Mouse (Mus musculus) C2C12 (cell line): Measurements from ENCODE around the gene Myo5a. TPM values are rescaled to one million over a fixed set of nuclear protein-coding genes. Genes with fewer than 3 reads are reported as not detected.

ENCODE experiments used
- H3K27me3 ChIP-seq: one replicate; pipeline ENCODE4 v1.6.1; 2011; ENCODE audit not compliant: control insufficient read depth, insufficient read depth, insufficient read length
- H3K36me3 ChIP-seq: one replicate; pipeline ENCODE4 v1.6.1; 2011; ENCODE audit not compliant: control insufficient read depth, insufficient read depth
- H3K4me3 ChIP-seq: one replicate; pipeline ENCODE4 v1.5.1; 2011; ENCODE audit warnings: mild to moderate bottlenecking, control low read depth; ENCODE audit not compliant: poor library complexity, insufficient read depth, severe bottlenecking
- H3K79me2 ChIP-seq: one replicate; pipeline ENCODE4 v1.6.1; 2011; ENCODE audit not compliant: control insufficient read depth, insufficient read depth
- H3K79me3 ChIP-seq: one replicate; pipeline ENCODE4 v1.6.1; 2011; ENCODE audit warnings: low read depth, control low read depth
- H3ac ChIP-seq: one replicate; pipeline ENCODE3; 2011; ENCODE audit warnings: low read depth; ENCODE audit not compliant: control insufficient read depth, insufficient read length
- CEBPB ChIP-seq: IDR thresholded peaks from one replicate; pipeline ENCODE4 v1.6.1; 2011; ENCODE audit warnings: low read depth, mild to moderate bottlenecking, control low read depth, moderate library complexity
- CTCF ChIP-seq: IDR thresholded peaks from one replicate; pipeline ENCODE4 v1.5.1; 2011; ENCODE audit not compliant: control insufficient read depth, insufficient read depth, insufficient read length
- FOSL1 ChIP-seq: IDR thresholded peaks from one replicate; pipeline ENCODE4 v1.8.0; 2011; ENCODE audit warnings: mild to moderate bottlenecking, low read length; ENCODE audit not compliant: poor library complexity, insufficient read depth, severe bottlenecking
- MAX ChIP-seq: IDR thresholded peaks from one replicate; pipeline ENCODE4 v1.6.1; 2011; ENCODE audit warnings: mild to moderate bottlenecking, control low read depth
- MYOD1 ChIP-seq: IDR thresholded peaks from one replicate; pipeline ENCODE4 v1.6.1; 2011; ENCODE audit warnings: low read depth; ENCODE audit not compliant: control insufficient read depth, insufficient read length
- MYOG ChIP-seq: IDR thresholded peaks from one replicate; pipeline ENCODE4 v1.6.1; 2011; ENCODE audit not compliant: control insufficient read depth, insufficient read length; ENCODE audit errors: extremely low read depth
- USF1 ChIP-seq: IDR thresholded peaks from one replicate; pipeline ENCODE4 v1.6.1; 2011; ENCODE audit warnings: low read depth, mild to moderate bottlenecking, control low read depth, moderate library complexity
- polyA plus RNA-seq: library from polyadenylated mRNA; unstranded; fragments of >200 nt; fragmentation: generic; extraction: Trizol; gene quantifications from one replicate; pipeline ENCODE4 v1.2.1, GENCODE M21; 2012; ENCODE audit warnings: missing spikeins

Myo5a gene
- polyA plus RNA-seq, 1 experiment: 30.2 TPM

- no peaks in the 10 kb centered on the region for H3K36me3 ChIP-seq
- TF ChIP-seq MYOD1: no peak
- TF ChIP-seq FOSL1: no peak
- no peak for TF ChIP-seq CTCF
- TF ChIP-seq USF1: no peak
- no peak for TF ChIP-seq MYOG
- no peak for TF ChIP-seq CEBPB
- TF ChIP-seq MAX: no peak
- no peak overlapping the region for H3ac ChIP-seq
- H3K79me3 ChIP-seq: no peaks in the 10 kb centered on the region
- H3K79me2 ChIP-seq: no peaks in the 10 kb centered on the region
- H3K27me3 ChIP-seq: no peaks in the 10 kb centered on the region
- no peak overlapping the region for H3K4me3 ChIP-seq
Measured at GRCm38 (mm10) chr9:75243730-75244406, 173.1 kb downstream of the Myo5a start.

DNA sequence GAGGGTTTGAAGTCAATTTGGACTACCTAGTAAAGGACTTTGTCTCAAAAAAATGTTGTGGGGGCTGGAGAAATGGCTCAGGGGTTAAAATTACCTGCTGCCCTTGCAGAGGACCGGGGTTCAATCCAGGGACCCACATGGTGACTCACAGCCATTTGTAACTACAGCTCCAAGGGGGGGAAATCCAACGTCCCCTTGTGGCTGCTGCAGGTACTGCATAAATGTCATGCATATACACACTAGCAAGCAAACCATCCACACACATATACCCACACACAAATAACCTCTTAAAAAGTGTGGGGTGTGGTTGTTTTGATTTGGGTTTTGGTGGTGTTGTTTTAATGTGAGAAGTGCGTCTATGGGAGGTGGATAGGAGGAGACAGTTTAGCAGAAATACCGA is 173.7 kb downstream of the Myo5a start:
- TF ChIP-seq USF1 (no peak), CTCF (no peak), CEBPB (no peak), MYOG (no peak), MAX (no peak), FOSL1 (no peak), MYOD1 (no peak)
- H3K36me3 ChIP-seq: no peaks in the 10 kb centered on the region
- H3K27me3 ChIP-seq: no peaks in the 10 kb centered on the region
- H3K4me3 ChIP-seq: no peak overlapping the region
- H3K79me3 ChIP-seq: no peaks in the 10 kb centered on the region
- H3K79me2 ChIP-seq: no peaks in the 10 kb centered on the region
- no peak overlapping the region for H3ac ChIP-seq

DNA sequence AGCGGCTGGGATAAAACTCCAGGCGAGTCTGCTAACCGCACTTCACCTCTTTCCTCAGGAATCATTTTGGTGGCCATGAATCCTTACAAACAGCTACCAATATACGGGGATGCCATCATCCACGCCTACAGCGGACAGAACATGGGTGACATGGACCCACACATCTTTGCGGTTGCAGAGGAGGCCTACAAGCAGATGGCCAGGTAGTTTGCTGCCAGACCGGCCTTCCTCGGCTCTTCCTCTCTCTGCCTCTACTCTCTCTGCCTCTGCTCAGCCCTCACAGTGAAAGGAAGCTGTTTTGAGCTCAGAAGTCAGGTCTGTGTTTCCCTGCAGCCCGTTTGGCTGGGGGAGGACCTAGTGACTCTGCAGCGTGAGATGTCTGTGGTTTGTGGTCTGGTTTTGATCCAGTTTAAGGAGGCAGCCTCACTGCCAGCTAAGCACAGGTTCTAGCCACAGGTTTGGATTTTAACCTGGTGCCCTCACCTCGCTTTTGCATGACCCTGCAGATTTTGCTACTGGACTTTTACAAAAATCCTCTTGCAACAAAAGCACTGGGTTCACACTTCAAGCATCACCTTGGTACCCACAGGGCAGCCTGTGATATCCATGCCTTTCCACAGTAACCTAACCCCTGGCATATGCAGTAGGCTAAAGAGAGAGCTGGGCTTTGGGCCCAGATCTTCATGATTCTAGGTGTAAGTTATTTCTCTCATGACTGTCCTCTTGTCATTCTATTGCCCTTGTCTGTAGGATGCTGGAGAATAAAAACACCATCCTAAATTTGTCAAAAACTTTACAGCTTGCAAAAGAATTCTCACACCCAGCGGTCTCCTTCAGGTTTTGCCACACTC is 175.5 kb downstream of the Myo5a start:
- no peaks in the 10 kb centered on the region for H3K79me2 ChIP-seq
- H3K27me3 ChIP-seq: no peaks in the 10 kb centered on the region
- TF ChIP-seq FOSL1 (no peak), CTCF (no peak), MYOG (no peak), MYOD1 (no peak), CEBPB (no peak), USF1 (no peak)
- H3K79me3 ChIP-seq: no peaks in the 10 kb centered on the region
- no peaks in the 10 kb centered on the region for H3K36me3 ChIP-seq
- H3ac ChIP-seq: no peak overlapping the region
- no peak overlapping the region for H3K4me3 ChIP-seq

- TF ChIP-seq USF1 (no peak), CTCF (no peak), MYOD1 (no peak)
- no peak overlapping the region for H3K4me3 ChIP-seq
- H3K27me3 ChIP-seq: no peaks in the 10 kb centered on the region
- H3K36me3 ChIP-seq: no peaks in the 10 kb centered on the region
- no peaks in the 10 kb centered on the region for H3K79me3 ChIP-seq
- H3K79me2 ChIP-seq: no peaks in the 10 kb centered on the region
- H3ac ChIP-seq: no peak overlapping the region
Measured at GRCm38 (mm10) chr9:75247870-75248269, 177.1 kb downstream of the Myo5a start.

- Histone ChIP-seq H3K27me3 (no peaks in the 10 kb centered on the region), H3K4me3 (no peak overlapping the region), H3K79me2 (no peaks in the 10 kb centered on the region), H3ac (no peak overlapping the region), H3K79me3 (no peaks in the 10 kb centered on the region), H3K36me3 (no peaks in the 10 kb centered on the region)
- TF ChIP-seq CEBPB (no peak), MAX (no peak), CTCF (no peak), MYOG (no peak), MYOD1 (no peak), FOSL1 (no peak), USF1 (no peak)
Measured at GRCm38 (mm10) chr9:75248359-75248758, 177.5 kb downstream of the Myo5a start.
